Mouse (Mus musculus) left cerebral cortex, postnatal 25 days (tissue): ENCODE data around the gene Rmnd1. TPM values are rescaled to one million over a fixed set of nuclear protein-coding genes. Genes with fewer than 3 reads are reported as not detected.

Source experiments
- DNase-seq, 2 experiments: peaks; one replicate each; pipeline ENCODE4 v3.0.0; 2022; ENCODE audit warnings: low spot score in 2 of 2, mixed read lengths in 1 of 2
- intact Hi-C: fragments of 180-260 bp; cut with DNase I; formaldehyde crosslinking; loops from one replicate; pipeline ENCODE4 v1.15.1; 2025
- total RNA-seq, 2 experiments: library from RNA; stranded (reverse); gene quantifications; 2 replicates each; pipeline ENCODE4 v1.2.3; 2021

Rmnd1 gene
- total RNA-seq, 2 experiments from 2014 or later: 36.3 to 44.6 TPM

- intact Hi-C loops: no loop called here
- DNase-seq: no peak
Measured at GRCm38 (mm10) chr10:4398058-4398457, 34.1 kb downstream of the Rmnd1 start.

- intact Hi-C loops: no loop called here
- peak in 1 of 2 experiments; percentile 68 for DNase-seq
Measured at GRCm38 (mm10) chr10:4395321-4395720, 36.9 kb downstream of the Rmnd1 start.

GRCm38 (mm10) chr10:4391851-4392250 is 40.3 kb downstream of the Rmnd1 start:
- intact Hi-C loops: no loop called here
- DNase-seq: peak; percentile 41 to 55

DNA sequence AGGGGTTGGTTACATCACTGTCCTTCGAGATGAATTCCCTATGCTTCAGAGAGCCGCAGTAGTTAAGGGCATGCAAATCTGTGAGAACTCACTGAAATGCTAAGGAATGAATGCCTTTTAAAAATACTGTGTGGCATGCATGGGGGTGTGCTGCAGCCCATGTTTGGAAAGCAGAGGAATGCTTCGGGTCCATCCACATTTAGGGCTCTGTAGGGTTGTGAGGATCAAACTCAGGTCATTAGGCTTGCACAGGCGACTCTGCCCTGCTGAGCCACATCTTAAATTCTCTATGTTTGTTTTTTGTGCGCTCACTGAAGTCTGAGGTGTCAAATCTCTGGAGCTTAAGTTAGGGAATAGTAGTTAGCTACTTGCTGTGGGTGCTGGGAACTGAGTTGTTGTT is 41.1 kb downstream of the Rmnd1 start:
- no peak for DNase-seq
- intact Hi-C loops: no loop called here

GRCm38 (mm10) chr10:4390550-4390949 is 41.6 kb downstream of the Rmnd1 start:
- DNase-seq: no peak
- intact Hi-C loops: no loop called here

DNA sequence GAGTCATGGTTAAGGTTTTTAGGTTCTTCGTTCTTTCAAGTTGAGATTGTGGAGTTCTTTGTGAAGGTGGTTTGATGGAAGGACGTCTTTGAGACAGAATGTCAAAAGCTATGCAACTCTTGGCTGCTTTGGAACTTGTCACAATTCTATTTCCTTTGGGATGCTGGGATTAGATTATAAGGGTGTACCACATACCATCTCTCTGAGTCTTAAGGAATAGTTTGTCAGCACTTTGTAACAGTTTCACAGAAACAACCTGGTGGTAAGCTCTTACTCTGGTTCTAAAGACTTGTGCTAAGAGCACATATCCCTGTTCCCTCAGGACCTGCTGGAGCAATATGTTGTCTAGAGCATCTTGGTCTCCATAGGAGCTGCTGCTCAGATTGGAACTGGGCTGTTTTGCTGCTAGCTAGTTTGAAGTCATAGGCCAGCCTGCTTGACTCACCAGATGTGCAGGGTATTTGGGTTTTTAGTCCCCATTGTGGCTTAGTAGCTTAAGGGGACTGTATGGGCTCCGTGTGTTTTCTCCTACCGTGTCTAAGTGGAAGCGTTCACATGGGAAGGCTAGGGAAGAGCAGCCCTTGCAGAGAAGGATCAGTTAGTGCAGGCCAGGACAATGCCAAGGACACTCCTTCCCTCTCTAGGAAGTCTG is 42.6 kb downstream of the Rmnd1 start:
- DNase-seq: no peak
- intact Hi-C loops: no loop called here

DNA sequence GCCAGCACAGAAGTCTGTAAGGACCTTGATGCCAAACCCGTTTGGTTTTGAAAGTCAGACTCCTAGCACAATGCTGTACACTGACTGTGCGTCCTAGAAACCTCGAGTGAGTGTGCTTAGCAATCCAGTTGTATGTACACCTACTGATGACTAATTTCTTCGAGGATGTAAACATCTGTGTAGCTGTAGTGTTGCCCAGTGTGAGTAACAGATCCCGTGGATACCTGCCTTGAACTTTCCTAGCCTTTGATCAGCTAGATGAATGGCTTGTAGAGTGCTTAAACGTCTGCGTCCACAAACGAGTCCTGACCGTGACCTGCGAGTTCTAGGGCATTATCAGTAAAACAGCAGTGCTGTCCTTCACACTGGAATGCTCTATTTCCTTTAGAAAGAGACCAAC is 43.2 kb downstream of the Rmnd1 start:
- intact Hi-C loops: no loop called here
- DNase-seq: no peak

DNA sequence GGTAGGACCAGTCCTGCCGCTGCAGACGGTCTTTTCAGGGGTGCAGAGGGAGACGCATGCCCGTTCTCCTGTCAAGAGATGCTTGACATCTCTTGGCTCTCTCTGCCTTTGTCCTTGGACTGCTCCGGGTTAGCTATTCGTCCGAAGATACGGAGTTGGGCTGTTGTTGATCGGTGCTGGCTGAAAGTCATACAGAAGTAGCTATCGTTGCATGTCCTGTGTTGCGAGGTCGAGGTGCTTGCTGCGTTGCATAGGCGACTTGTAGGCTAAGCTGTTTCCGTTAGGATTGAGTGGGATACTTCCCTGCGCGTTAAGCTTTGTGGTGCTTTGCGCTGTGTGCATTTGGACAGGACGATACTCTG is 43.8 kb downstream of the Rmnd1 start:
- intact Hi-C loops: no loop called here
- peak in 1 of 2 experiments; percentile 28 for DNase-seq

GRCm38 (mm10) chr10:4387701-4388383 is 44.3 kb downstream of the Rmnd1 start, which contains the start of gene Zbtb2:
Gene Zbtb2 (minus strand): TSS chr10:4388108.
- DNase-seq: peak; percentile 60 to 61
- intact Hi-C loops: loop anchor here (1.0 kb wide), 1 partner anchor 44 kb away; the partner anchor contains the start of genes Armt1 and Rmnd1

GRCm38 (mm10) chr10:4386609-4387591 is 45.3 kb downstream of the Rmnd1 start:
- DNase-seq: peak; percentile 95
- intact Hi-C loops: loop anchor here (1.0 kb wide), 1 partner anchor 45 kb away; the partner anchor contains the start of genes Armt1 and Rmnd1

- intact Hi-C loops: no loop called here
- DNase-seq: no peak
Measured at GRCm38 (mm10) chr10:4384244-4384643, 47.9 kb downstream of the Rmnd1 start.

DNA sequence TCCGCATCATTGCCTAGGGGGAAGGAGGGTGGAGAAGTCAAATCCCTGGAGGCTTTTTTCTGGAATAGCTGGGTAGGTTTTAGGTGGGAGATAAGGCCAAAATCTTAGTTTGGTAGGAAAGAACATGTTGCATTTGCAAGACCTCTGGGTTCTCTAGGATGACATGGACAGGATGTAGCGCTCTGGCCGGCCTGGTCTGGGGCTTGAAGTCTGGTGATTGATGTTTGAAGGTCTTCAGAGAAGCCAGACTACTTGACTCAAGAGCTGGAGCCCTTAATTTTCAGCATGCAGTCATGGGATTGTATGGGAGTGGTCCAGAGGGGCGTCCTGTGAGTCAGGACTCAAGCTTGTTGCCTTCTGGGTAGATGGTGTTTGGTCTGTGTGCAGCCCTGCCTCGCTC is 51.4 kb downstream of the Rmnd1 start:
- DNase-seq: no peak
- intact Hi-C loops: no loop called here

- no peak for DNase-seq
- intact Hi-C loops: no loop called here
Measured at GRCm38 (mm10) chr10:4376931-4377330, 55.3 kb downstream of the Rmnd1 start.

GRCm38 (mm10) chr10:4376461-4376860 is 55.7 kb downstream of the Rmnd1 start:
- intact Hi-C loops: no loop called here

DNA sequence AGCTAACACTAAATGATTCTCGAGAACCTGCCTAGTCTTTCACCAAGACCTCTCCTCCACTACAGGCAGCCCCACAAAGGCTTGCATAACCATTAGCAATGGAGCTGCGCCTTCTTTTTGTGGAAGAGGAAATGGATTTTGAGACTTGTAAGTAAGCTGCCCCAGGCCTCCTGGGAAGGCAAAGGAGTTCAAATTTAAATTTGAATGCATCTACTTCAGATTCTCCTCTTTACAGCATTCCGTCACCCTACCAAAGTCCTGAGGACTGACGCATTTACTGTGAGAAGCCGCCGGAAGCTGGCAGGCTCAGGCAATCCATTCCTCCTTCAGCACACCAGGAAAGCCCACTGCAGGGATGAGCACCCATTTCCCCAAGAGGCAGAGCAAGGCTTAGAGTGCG is 56.9 kb downstream of the Rmnd1 start:
- intact Hi-C loops: no loop called here
- DNase-seq: no peak

More at GRCm38 (mm10) chr10:4376461-4376860, 55.7 kb downstream of the Rmnd1 start:
- no peak for DNase-seq

- DNase-seq: no peak
- intact Hi-C loops: no loop called here
Measured at GRCm38 (mm10) chr10:4374734-4375133, 57.5 kb downstream of the Rmnd1 start.

- DNase-seq: no peak
- intact Hi-C loops: no loop called here
Measured at GRCm38 (mm10) chr10:4374239-4374638, 57.9 kb downstream of the Rmnd1 start.

GRCm38 (mm10) chr10:4373558-4373957 is 58.6 kb downstream of the Rmnd1 start:
- intact Hi-C loops: no loop called here
- no peak for DNase-seq

DNA sequence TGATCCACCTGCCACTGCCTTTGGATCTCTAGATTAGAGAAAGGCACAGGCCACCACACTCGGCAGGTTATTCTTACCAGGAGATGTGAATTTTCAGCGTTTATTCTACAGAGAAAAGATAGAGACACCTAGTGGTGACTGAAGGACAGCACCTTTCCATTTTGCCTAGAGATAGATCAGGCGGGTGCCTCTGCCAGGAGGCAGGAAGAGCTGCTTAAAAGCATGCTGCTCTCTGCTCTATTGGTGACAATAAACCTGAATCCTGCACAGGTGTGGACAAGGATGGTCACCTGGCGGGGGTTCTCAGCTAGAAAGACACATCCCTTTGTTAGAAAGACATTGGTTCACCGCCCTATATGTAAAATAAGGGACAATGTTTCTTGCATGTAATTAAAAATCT is 60.2 kb downstream of the Rmnd1 start:
- DNase-seq: peak in 1 of 2 experiments; percentile 77
- intact Hi-C loops: no loop called here

DNA sequence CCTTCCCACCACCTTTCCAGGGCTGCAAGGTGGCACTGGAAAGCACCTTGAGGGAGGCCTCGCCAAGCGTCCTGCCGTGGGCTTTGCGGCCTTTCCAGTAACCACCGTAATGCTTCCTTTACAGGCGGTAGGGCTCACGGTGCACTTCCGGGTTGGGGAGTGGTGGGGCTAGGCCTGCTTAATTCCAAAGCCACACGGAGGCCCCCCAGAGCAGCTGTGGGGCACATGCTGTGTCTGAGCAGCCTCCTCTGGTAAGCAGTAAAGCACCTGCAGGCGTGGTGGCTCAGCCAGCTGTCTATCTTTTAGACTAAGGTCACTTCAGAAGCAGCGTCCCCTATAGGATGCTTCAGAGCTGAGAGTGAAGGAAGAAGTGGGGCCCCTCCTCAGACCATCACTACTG is 62.1 kb downstream of the Rmnd1 start:
- no peak for DNase-seq
- intact Hi-C loops: no loop called here
